Mouse (Mus musculus): Measurements from ENCODE around the gene Fancd2os.

Gene Fancd2os

DNA sequence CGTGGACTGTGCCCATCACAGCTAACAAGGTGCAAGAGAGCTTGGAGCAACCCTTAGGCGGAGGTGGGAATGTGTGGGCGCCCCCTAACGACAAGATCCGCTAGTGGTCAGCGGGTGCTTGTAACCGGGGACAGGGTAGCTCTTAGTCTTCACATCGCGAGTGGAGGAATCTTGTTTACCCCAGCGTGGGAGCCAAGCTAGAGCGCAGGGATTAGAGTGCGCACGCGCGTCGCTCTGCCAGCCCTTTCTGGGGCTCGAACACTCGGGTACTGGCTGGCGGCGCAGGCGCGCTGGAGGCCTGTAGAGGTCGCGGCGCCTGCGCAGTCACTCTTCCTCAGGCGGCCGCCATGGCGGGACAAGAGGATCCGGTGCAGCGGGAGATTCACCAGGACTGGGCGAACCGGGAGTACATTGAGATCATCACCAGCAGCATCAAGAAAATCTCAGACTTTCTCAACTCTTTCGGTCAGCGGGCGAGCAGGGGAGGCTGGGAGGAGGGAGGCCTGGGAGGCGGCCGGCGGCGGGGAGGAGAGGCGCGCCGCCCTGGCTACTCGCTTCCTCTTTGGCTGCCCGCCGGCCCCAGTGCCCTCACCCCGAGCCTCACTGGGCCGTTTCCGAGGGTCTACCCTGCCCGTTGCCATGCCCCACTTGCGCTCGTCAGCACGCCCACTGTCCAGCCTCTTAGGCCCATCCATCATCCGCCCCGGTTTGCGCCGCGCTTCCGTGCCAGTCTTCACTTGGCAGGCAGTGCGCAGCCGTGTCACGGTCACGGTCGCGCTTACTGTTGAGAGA lies 4.1 kb upstream of the Fancd2os start, which contains the start of gene Brk1:
Brk1 (plus strand) TSS at position 341 of the 792 bp plus-strand sequence.
- peak; percentile 94 to 97 for DNase-seq

DNA sequence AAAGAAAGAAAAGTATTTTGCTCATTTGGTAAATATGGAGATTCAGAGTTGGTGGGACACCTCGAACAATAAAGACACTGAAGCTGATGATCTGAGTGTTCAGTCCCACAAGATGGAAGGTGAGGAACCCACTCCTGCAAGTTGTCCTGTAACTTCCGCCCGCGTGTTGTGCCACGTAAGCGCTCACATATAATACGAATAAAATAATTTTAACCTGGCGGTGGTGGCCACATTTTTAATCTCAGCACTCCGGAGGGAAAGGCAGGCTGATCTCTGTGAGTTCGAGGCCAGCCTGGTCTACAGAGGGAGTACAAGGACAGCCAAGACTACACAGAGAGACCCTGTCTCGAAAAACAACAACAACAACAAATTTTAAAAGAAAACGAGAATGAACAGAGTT lies 3.5 kb upstream of the Fancd2os start:
- peak in 1 of 2 experiments; percentile 27 for DNase-seq

DNA sequence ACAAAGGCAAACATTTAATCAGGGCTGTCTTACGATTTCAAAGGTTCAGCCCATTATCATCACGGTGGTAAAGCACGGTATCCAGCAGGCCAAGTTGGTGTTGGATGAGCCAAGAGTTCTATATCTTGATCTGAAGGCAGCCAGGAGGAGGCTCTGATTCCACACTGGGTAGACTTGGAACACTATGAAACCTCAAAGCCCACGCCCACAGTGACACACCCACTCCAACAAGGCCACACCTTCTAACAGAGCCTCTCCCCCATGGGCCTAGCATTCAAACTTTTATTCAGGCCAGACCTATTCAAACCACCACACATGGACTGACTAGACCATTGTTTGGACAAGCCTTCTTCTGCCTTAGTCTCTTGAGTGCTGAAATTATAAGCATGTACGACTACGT lies 2.3 kb upstream of the Fancd2os start:
- no peak for DNase-seq

DNA sequence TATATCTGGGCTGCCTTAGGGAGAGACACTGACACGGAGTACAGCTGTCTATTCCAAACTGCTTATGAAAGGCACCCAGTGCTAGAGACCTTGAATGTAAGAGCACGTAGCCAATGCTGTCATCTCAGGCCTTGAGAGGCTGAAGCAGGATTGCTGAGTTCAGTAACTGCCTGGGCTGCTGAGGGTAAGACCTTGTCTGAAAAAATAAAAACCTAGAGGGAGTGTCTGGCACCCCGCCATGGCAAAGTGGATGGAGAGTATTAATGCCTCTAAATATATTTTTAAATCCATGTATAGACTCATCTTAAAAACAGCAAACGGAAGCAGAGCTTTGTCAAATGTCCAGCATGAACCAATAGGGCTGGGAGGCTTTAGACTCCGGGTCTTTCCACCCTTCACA lies 682 bp downstream of the Fancd2os start:
- DNase-seq: no peak

DNA sequence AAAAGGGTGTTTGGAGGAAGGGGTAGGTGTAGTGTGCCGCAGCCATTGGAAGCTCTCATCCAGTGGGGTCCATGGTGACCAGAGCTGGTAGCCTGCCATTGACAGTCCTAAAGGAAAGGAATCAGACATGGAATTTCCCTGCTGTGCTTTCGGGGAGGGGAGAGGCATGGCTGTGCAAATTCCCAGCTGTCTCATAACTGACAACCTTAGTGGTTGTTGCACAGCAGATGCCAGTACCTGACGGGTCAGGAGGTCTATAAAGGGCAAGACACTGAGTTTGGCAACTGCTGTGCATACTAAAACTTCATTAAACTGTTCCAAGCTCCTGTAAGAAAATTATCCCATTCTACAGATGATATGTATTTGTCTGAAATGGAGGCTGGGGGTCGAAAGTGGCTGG lies 2.6 kb downstream of the Fancd2os start:
- DNase-seq: no peak

DNA sequence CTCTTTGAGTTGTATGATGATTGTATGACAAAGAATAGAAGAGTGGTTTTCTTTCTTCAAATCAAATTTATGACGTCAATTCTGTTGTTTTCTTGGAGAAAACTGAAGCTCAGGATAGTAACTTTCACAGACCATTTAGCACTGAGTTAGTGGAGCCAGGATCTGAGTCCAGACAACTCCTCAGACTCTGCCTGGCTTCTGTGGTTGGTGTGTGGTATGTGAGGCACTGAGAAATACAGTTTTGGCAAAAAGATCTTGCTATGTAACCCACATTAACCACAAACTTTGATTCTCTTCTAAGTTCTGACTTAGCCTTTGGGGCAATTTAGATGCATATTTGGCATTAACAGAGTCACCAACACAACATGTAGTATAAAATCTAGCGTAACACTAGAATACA lies 7.9 kb downstream of the Fancd2os start:
- DNase-seq: no peak

DNA sequence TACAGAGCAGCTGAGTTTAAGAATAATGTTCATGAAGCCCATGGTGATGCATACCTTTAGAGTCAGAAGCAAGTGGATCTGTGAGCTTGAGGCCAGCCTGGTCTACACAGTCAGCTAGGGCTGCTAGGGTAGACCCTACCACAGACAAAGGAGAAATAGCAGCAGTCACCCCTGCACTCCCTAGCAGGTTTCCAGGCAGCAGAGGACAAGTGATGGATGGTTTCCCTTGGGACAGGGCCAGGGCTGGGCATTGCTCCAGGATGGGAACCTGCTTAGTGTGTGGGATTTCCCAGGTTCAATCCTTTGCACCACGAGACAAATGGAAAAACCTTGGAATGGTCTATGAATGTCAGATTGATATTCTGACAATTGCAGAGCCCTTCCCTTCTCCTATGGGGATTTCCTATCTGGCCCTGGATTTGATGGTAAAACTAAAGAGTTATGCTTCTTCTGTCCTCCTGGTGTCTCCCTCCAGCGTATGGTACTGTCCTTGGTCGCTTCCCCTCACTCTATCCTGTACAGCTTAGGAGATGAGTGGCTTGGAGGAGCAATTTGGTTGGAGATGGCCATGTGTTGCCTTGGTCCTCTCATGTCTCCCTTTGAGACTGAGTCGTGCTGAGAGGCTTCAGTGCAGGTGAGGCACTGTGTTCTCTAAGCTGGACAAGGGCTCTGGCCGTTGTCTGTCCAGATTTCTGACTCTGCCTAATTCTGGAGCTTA lies 13.9 kb downstream of the Fancd2os start:
- peak; percentile 45 to 68 for DNase-seq

DNA sequence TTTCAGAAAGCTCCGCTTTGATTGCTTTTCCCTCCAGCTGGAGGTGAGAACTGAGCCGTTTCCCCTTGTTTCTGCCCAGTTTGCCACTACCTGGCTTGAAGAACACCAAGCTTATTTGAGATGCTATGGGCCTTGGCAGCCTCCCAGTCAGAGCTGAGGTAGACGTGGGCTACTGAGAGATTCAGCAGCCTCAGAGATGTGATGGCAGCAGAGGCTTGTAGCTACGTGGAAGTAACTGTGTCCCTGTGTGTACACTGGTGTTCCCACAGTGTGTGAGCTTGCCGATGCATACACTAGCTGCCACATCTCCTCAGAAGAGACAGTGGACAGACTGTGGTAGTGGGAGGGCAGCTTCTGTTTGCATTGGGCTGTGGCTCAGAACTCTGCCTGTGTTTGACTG lies 15.4 kb downstream of the Fancd2os start:
- no peak for DNase-seq

DNA sequence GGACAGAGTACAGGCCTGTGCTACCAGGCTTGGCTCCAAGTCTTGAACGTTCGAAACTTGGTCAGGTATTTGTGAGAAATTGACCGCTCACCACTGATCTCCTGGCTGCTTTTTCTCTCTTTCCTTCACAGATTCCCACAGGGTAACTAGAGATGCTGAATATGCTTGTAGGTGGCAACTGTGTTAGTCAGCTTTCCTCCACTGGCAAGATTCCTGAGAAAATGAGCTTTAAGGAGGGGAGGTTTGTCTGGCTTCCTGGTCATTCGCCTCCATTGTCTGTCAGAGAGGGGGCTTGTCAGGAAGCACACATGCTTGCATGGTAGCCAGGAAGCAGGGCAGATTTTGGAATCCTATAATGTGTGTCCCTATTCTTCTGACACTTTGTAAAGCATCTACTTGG lies 17.5 kb downstream of the Fancd2os start:
- DNase-seq: no peak

DNA sequence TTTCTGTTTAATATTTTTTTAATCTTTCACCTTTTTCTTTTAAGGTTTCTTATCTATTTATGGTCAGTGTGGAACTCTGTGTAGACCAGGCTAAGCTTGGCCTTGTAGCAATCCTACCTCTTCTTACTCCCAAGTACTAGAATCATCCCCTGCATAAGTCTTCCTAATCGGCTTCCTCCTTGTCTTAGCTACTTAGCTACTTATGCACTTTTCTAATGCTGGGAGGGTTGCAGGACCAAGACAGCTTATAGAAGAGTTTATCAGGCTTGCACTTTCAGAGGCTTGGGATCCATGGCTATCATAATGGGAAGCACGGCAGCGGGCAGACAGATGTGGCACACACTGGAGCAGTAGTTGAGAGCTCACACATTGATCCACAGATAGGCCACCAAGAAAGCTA lies 21.2 kb downstream of the Fancd2os start:
- DNase-seq: no peak

DNA sequence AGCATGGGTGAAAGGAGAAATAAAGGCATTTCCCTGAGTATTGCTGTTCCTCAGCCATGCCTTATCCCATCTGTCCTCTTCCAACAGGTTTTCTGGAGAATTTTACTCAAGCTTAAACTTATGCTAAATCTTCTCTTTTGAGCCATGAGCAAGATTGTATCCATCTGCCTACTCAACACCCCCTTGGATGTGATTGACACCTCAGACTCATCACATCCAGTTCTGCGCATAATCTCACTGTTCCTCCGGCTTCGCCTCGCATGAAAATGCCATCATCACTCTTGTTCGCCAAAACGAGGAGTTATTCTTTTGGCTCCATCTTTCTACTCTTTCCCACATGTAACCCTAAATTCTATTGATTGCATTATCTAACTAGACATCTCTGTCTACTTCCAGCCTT lies 24.5 kb downstream of the Fancd2os start:
- DNase-seq: no peak

DNA sequence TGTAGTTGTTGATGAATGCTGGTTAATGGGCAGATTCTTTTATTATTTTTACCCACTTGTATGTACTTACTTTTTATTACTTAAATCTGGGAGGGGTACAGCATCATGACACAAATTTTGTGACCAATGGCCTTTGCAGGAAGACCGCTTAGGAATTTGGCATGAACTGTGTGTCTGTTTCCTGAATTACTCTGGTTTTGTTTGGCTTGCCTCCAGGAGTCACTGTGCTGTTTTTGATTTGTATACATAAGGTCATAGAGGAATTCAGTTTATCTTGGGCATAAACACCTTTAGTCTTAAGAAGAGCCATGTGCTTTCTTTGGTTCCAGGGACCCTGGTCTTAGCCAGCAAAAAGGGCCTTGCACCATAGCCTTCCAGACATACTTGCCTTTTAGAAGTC lies 36.0 kb downstream of the Fancd2os start:
- DNase-seq: no peak

DNA sequence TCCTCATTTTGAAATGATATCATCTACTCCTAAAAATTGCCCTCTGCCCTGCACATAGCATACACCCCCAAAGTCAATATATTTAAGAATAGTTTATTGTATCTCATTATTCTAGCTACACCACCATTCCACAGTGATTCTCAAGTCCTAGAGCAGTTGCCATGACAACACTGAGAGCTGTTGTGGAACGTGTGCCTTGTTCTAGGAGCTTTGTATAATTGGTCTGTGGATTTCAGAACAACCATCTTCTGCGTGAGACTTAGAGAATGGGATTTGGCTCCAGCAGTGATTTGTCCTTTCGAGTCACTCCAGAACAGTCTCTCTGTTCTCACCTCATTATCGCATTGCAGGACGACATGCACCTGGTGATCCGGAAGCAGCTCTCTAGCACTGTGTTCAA lies 40.8 kb downstream of the Fancd2os start:
- no peak for DNase-seq

Measured in cerebellum, postnatal 25 days (tissue).